Mouse (Mus musculus) G1E (cell line): ENCODE data around the gene Sumo2. TPM values are rescaled to one million over a fixed set of nuclear protein-coding genes. Genes with fewer than 3 reads are reported as not detected.
A peak's percentile ranks its signal among the peaks of the same experiment; 100 is the strongest.

Source experiments
- ATAC-seq: 2 replicates; pipeline ENCODE4 v1.8.0; 2016; ENCODE audit warnings: mild to moderate bottlenecking; ENCODE audit not compliant: insufficient number of reproducible peaks, poor library complexity, low FRiP score, severe bottlenecking; ENCODE audit errors: extremely low read depth
- DNase-seq: peaks from one replicate; pipeline ENCODE4 v3.0.0; 2012; ENCODE audit warnings: low spot score
- H3K27me3 ChIP-seq: 2 replicates; pipeline ENCODE4 v1.6.1; 2012; ENCODE audit warnings: mild to moderate bottlenecking, low read length, inconsistent platforms; ENCODE audit not compliant: insufficient read depth
- H3K36me3 ChIP-seq: replicated peaks from 2 replicates; pipeline ENCODE3; 2012; ENCODE audit warnings: mild to moderate bottlenecking, inconsistent platforms
- H3K4me1 ChIP-seq: 2 replicates; pipeline ENCODE4 v1.6.1; 2012; ENCODE audit warnings: low read depth, low read length, inconsistent platforms, mixed read lengths; ENCODE audit not compliant: insufficient read depth
- H3K4me3 ChIP-seq: 2 replicates; pipeline ENCODE4 v1.5.1; 2012; ENCODE audit warnings: low read depth, mild to moderate bottlenecking, inconsistent platforms, low read length, moderate library complexity, mixed read lengths
- H3K9me3 ChIP-seq: replicated peaks from 2 replicates; pipeline ENCODE4 v1.6.1; 2012; ENCODE audit warnings: inconsistent platforms
- CTCF ChIP-seq: IDR thresholded peaks from 2 replicates; pipeline ENCODE4 v1.5.1; 2012; ENCODE audit warnings: low read depth, low read length, inconsistent platforms, mixed read lengths
- GATA1 ChIP-seq: IDR thresholded peaks from 2 replicates; pipeline ENCODE4 v1.6.1; 2012; ENCODE audit warnings: borderline replicate concordance, low read length, inconsistent platforms, mixed read lengths
- GATA2 ChIP-seq: IDR thresholded peaks from 2 replicates; pipeline ENCODE4 v1.6.1; 2012; ENCODE audit warnings: low read depth, low read length, inconsistent platforms, borderline replicate concordance
- POLR2AphosphoS5 ChIP-seq: IDR thresholded peaks from 2 replicates; pipeline ENCODE4 v1.6.1; 2012; ENCODE audit warnings: low read depth, low read length, inconsistent platforms; ENCODE audit not compliant: insufficient replicate concordance
- TAL1 ChIP-seq: conservative IDR thresholded peaks from 2 replicates; pipeline ENCODE4 v1.6.1; 2012; ENCODE audit warnings: low read depth, low read length, inconsistent platforms, mixed read lengths
- polyA plus RNA-seq: library from polyadenylated mRNA; stranded (reverse); fragments of >175 nt; gene quantifications from 2 replicates; pipeline ENCODE4 v1.2.3, GENCODE M21; 2012
- total RNA-seq, 2 experiments: library from RNA; stranded (forward) in 1 of 2; stranded (reverse) in 1 of 2; fragments of 200-1000 nt in 1 of 2; fragments of >200 nt in 1 of 2; fragmentation: Nextera tagmentation in 1 of 2; gene quantifications; 2 replicates each; pipeline ENCODE4 v1.2.3; 2014 to 2017

The Sumo2 gene
- total and polyA plus RNA-seq, 3 experiments: 421 to 642 (median 491) TPM

GRCm38 (mm10) chr11:115513271-115514237 is 22.5 kb downstream of the Sumo2 start:
- Histone ChIP-seq H3K4me3 (peak overlapping the region; percentile 96), H3K27me3 (no peaks in the 10 kb centered on the region), H3K4me1 (peaks cover 48% of the 10 kb centered on the region), H3K36me3 (peaks cover 28% of the 10 kb centered on the region), H3K9me3 (no peaks in the 10 kb centered on the region)
- TF ChIP-seq TAL1 (no peak), GATA2 (no peak), CTCF (no peak), GATA1 (no peak), POLR2AphosphoS5 (no peak; the same call in none of the 2 replicates)
- peak; percentile 48 for DNase-seq
- ATAC-seq: 0 out of 2 replicates have a peak, but pooled peaks have one; percentile 0

- DNase-seq (peak; percentile 65), ATAC-seq (peak; percentile 10; the same call in 1 of the 2 replicates)
- Histone ChIP-seq H3K36me3 (peaks cover 37% of the 10 kb centered on the region), H3K9me3 (no peaks in the 10 kb centered on the region), H3K27me3 (no peaks in the 10 kb centered on the region), H3K4me1 (peaks cover 58% of the 10 kb centered on the region), H3K4me3 (peak overlapping the region; percentile 96)
- TF ChIP-seq GATA1 (no peak), POLR2AphosphoS5 (no peak), CTCF (no peak), GATA2 (no peak), TAL1 (no peak)
These were observed 23.5 kb downstream of the Sumo2 start for GRCm38 (mm10) chr11:115512407-115513183.

GRCm38 (mm10) chr11:115512004-115512403 is 24.1 kb downstream of the Sumo2 start:
- H3K4me1 ChIP-seq: peaks cover 64% of the 10 kb centered on the region
- H3K27me3 ChIP-seq: no peaks in the 10 kb centered on the region
- no peaks in the 10 kb centered on the region for H3K9me3 ChIP-seq
- H3K4me3 ChIP-seq: peak overlapping the region; percentile 96; the same call in 1 of the 2 replicates
- peaks cover 43% of the 10 kb centered on the region for H3K36me3 ChIP-seq
- TF ChIP-seq TAL1 (no peak), POLR2AphosphoS5 (no peak), GATA2 (no peak)
- ATAC-seq (no peak), DNase-seq (no peak)

- peak; percentile 17 for DNase-seq
- Histone ChIP-seq H3K4me3 (peak overlapping the region; percentile 29; the same call in 1 of the 2 replicates), H3K36me3 (peaks cover 48% of the 10 kb centered on the region), H3K27me3 (no peaks in the 10 kb centered on the region), H3K4me1 (peaks cover 70% of the 10 kb centered on the region), H3K9me3 (no peaks in the 10 kb centered on the region)
- TF ChIP-seq POLR2AphosphoS5 (no peak), TAL1 (peak; percentile 68), CTCF (no peak)
- ATAC-seq: peak; percentile 25; the same call in 1 of the 2 replicates
These were observed 25.0 kb downstream of the Sumo2 start for GRCm38 (mm10) chr11:115511121-115511520.

GRCm38 (mm10) chr11:115510507-115510888 is 25.6 kb downstream of the Sumo2 start:
- TF ChIP-seq CTCF (no peak), POLR2AphosphoS5 (no peak), GATA2 (no peak), GATA1 (no peak), TAL1 (no peak)
- ATAC-seq (no peak), DNase-seq (no peak)
- Histone ChIP-seq H3K9me3 (no peaks in the 10 kb centered on the region), H3K4me1 (peaks cover 74% of the 10 kb centered on the region), H3K4me3 (peak overlapping the region; percentile 41; the same call in 1 of the 2 replicates), H3K27me3 (no peaks in the 10 kb centered on the region), H3K36me3 (peaks cover 54% of the 10 kb centered on the region)
